Mouse (Mus musculus) neural tube, embryonic 13.5 days (tissue): Measurements from ENCODE around the gene 6720489N17Rik. TPM values are rescaled to one million over a fixed set of nuclear protein-coding genes. Genes with fewer than 3 reads are reported as not detected.
"Not testable (repeated sequence)": the region's sequence is repeated elsewhere in the genome, so short reads cannot be mapped to it uniquely, and the experiment has no call there.

Experiments used
- ATAC-seq: fragments of 200-750 bp; cut with Nextera tagmentation; 2 replicates; pipeline ENCODE4 v1.8.0; 2017; ENCODE audit warnings: low read depth, mild to moderate bottlenecking, moderate TSS enrichment, moderate library complexity
- H3K27ac ChIP-seq: fragments of 300-500 bp; sonication (generic); replicated peaks from 2 replicates; pipeline ENCODE4 v1.5.1; 2015; ENCODE audit warnings: moderate library complexity, mild to moderate bottlenecking, inconsistent platforms
- H3K27me3 ChIP-seq: fragments of 300-500 bp; sonication (generic); 2 replicates; pipeline ENCODE4 v1.6.1; 2015; ENCODE audit warnings: mild to moderate bottlenecking, inconsistent platforms
- H3K36me3 ChIP-seq: fragments of 300-500 bp; sonication (generic); 2 replicates; pipeline ENCODE4 v1.6.1; 2015; ENCODE audit warnings: mild to moderate bottlenecking, inconsistent platforms
- H3K4me1 ChIP-seq: fragments of 300-500 bp; sonication (generic); replicated peaks from 2 replicates; pipeline ENCODE4 v1.6.1; 2015; ENCODE audit warnings: inconsistent platforms
- H3K4me2 ChIP-seq: fragments of 300-500 bp; sonication (generic); 2 replicates; pipeline ENCODE4 v1.6.1; 2015; ENCODE audit warnings: inconsistent platforms, mild to moderate bottlenecking, moderate library complexity
- H3K4me3 ChIP-seq: fragments of 300-500 bp; sonication (generic); 2 replicates; pipeline ENCODE4 v1.5.1; 2015; ENCODE audit warnings: mild to moderate bottlenecking, inconsistent platforms
- H3K9ac ChIP-seq: fragments of 300-500 bp; sonication (generic); 2 replicates; pipeline ENCODE4 v1.6.1; 2015; ENCODE audit warnings: moderate library complexity, mild to moderate bottlenecking, inconsistent platforms
- H3K9me3 ChIP-seq: fragments of 300-500 bp; sonication (generic); 2 replicates; pipeline ENCODE4 v1.6.1; 2016; ENCODE audit warnings: inconsistent platforms
- WGBS: fragments of 180-500 bp; shearing (Covaris S2); methylation state at CpG from one replicate; pipeline ENCODE4 v1.1.7; 2015; 5-methylcytosine and 5-hydroxymethylcytosine counted together
- polyA plus RNA-seq: library from polyadenylated mRNA; unstranded; fragments of >200 nt; fragmentation: Nextera tagmentation; extraction: Ambion mirVana; gene quantifications from 2 replicates; pipeline ENCODE4 v1.2.1, GENCODE M21; 2015

6720489N17Rik gene
- polyA plus RNA-seq = 9.4 and 11.3 TPM in 2 replicates

DNA sequence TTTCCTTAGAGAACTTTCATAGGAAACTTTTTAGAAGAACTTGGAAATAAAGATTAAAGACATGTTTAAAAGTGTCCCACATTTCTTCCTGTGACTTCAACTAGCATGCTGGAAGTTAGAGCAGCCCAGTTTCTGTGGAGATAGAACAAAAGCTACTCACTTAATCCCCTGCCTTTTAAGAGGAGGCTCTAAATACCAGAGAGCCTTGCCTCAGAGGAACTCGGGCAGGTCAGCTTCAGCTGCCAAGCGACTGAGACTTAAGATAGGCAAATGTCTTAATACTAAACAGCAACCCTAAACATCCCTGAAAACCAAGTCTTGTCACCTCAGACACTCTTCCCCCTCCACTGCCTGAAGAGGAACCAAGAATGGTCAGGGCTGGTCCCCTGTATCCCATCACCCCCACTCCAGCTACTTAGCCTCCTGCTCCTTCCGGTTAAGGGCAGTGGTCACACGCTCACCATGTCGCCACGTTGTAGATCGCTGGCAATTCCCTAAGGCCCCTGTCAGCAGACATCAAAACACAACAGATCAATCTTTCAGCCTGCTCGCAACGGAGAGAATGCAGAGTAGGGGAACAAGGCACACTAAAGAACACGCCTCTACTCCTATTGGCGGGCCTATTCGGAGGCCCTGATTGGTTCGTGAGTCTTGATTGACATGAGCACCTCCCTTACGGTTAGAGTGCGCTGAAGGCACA, at the start of gene 6720489N17Rik:
TSS of gene 6720489N17Rik (minus strand) at position 606 of the 700 bp plus-strand sequence.
- H3K36me3 ChIP-seq, H3K27ac ChIP-seq, H3K4me1 ChIP-seq, H3K27me3 ChIP-seq, H3K9me3 ChIP-seq: not testable (repeated sequence)
- ATAC-seq = peak; percentile 100
- Histone ChIP-seq H3K4me3 (peak within 1 kb of the TSS; percentile 51), H3K4me2 (peak within 1 kb of the TSS; percentile 58), H3K9ac (peak within 1 kb of the TSS; percentile 66)
- WGBS = under 1% methylated on average over 15 of the region's 15 CpGs

DNA sequence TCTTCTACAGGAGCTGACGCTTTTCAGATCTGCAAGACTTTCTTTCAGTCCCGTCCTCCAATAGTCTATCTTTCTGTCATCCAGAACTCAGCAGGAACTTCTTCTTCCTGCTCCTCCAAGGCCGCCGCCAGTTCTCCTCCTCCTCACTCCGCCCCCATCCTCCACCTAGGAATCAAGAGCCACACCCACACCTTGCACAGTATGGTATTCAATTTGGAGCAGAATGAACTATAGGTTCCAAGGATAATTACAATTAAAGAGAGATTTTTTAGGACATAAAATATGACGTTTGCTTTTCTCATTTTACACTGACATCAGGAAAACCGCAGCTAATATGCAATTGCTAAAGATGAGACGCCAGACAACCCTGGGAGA, 29.4 kb upstream of the 6720489N17Rik start:
- 22% methylated on average over 8 of the region's 8 CpGs for WGBS
- Histone ChIP-seq H3K4me2 (peak overlapping the region; percentile 56), H3K9ac (peak overlapping the region; percentile 78), H3K27ac (no peak overlapping the region; the same call in 1 of the 2 replicates), H3K36me3 (peaks cover 4% of the 10 kb centered on the region; the same call in 1 of the 2 replicates), H3K9me3 (peaks cover 22% of the 10 kb centered on the region), H3K4me1 (peaks cover 7% of the 10 kb centered on the region), H3K27me3 (no peaks in the 10 kb centered on the region), H3K4me3 (peak overlapping the region; percentile 57)
- ATAC-seq = peak; percentile 92

DNA sequence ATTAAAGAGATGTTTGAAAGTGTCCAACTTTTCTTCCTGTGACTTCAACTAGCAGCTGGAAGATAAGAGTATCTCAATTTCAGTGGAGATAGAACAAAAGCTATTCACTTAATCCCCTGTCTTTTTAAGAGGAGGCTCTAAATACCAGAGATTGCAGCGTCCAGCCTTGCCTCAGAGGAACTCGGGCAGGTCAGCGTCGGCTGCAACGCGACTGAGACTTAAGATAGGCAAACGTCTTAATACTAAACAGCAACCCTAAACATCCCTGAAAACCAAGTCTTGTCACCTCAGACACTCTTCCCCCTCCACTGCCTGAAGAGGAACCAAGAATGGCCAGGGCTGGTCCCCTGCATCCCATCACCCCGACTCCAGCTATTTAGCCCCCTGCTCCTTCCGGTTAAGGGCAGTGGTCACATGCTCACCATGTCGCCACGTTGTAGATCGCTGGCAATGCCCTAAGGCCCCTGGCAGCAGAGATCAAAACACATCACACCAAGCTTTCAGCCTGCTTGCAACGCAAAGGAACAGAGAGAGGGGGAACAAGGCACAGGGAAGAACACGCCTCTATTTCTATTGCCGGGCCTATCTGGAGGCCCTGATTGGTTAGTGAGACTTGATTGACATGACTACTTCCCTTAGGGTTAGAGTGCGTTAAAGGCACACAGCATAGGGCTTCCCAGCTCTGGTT, 28.8 kb upstream of the 6720489N17Rik start:
- H3K4me3 ChIP-seq = peak overlapping the region; percentile 57
- peak overlapping the region; percentile 70 for H3K27ac ChIP-seq
- H3K9me3 ChIP-seq = peaks cover 26% of the 10 kb centered on the region
- 3% methylated on average over 16 of the region's 16 CpGs for WGBS
- H3K4me2 ChIP-seq = peak overlapping the region; percentile 56
- H3K27me3 ChIP-seq, H3K4me1 ChIP-seq, H3K36me3 ChIP-seq: not testable (repeated sequence)
- H3K9ac ChIP-seq = peak overlapping the region; percentile 78
- peak; percentile 100 for ATAC-seq

DNA sequence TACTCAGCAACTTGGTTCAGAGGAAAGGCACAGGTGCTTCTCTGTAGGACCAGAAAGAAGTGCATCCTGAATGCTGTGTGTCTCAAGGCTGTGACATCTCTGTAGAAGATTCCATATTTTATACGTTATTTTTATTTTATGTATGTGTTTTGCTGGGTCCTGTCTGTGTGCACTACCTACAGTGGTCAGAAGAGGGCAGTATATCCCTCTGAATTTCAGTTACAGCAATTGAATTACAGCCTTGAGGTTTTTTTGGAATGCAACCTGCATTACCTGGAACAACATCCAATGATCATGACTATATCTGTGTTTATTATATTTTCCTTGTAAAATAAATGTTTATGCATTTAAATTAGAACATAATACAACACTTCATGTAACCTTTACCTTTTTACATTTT, 3.1 kb upstream of the 6720489N17Rik start:
- not testable (repeated sequence) for H3K9ac ChIP-seq, H3K27ac ChIP-seq, H3K27me3 ChIP-seq, H3K9me3 ChIP-seq, H3K36me3 ChIP-seq, H3K4me1 ChIP-seq, ATAC-seq, H3K4me2 ChIP-seq, H3K4me3 ChIP-seq
- WGBS = 38% methylated on average over 1 of the region's 1 CpGs

DNA sequence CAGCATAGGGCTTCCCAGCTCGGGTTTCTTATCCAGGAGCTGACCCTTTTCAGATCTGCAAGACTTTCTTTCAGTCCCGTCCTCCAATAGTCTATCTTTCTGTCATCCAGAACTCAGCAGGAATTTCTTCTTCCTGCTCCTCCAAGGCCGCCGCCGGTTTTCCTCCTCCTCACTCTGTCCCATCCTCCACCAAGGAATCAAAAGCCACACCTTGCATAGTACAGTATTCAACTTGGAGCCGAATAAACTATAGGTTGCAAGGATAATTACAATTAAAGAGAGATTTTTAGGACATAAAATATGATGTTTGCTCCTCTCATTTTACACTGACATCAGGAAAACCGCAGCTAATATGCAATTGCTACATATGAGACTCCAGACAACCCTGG, 289 bp upstream of the 6720489N17Rik start:
- Histone ChIP-seq H3K4me3 (peak overlapping the region; percentile 51), H3K4me2 (peak overlapping the region; percentile 58), H3K9ac (peak overlapping the region; percentile 66)
- H3K4me1 ChIP-seq, H3K36me3 ChIP-seq, H3K27me3 ChIP-seq, H3K27ac ChIP-seq, H3K9me3 ChIP-seq: not testable (repeated sequence)
- 5% methylated on average over 7 of the region's 7 CpGs for WGBS
- peak; percentile 93 for ATAC-seq

DNA sequence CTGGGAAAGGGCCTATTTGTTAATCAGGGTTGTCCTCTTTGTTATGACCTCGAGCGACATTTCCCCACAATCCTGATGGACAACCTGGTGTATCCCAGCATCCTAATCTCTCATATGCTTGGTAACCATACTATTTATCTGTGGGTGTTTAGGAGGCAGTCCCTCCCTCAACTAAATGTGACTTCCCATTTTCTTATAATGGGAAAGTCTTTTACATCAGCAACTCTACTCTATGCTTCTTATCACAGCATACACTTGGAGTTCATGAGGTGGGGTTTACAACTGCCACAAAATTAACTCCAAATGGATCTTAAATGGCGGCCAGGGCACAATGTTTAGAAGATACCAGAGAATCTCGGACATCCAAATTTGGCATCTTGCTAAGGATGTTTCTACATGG, 6.5 kb downstream of the 6720489N17Rik start:
- not testable (repeated sequence) for H3K4me1 ChIP-seq, H3K27ac ChIP-seq, H3K4me2 ChIP-seq, H3K4me3 ChIP-seq, H3K36me3 ChIP-seq, ATAC-seq, H3K9ac ChIP-seq, H3K9me3 ChIP-seq, H3K27me3 ChIP-seq
- 96% methylated on average over 4 of the region's 4 CpGs for whole genome bisulfite sequencing

DNA sequence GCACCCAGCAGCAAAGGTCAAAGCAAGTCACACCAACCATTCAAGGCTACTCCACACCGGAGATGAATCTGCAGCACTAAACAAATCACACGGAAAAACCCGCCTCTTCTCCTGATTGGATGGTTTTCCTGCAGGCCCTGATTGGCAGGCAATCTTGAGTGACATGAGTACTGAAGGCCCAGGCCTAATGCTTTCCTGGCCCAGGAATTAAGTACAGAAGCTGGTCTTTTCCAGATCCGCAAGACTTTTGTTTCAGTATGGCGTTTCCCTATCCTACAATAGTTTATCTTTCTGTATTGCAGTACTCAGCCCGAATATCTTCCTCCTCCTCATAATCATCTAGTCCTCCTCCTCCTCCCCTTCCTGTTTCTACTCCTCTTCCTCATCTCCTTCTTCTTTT, 52.9 kb downstream of the 6720489N17Rik start, which contains the start of gene Zfp934:
TSS of gene Zfp934 (minus strand) at position 101 of the 400 bp plus-strand sequence.
- not testable (repeated sequence) for H3K27me3 ChIP-seq, H3K36me3 ChIP-seq, H3K4me1 ChIP-seq, H3K4me3 ChIP-seq, H3K9me3 ChIP-seq, H3K27ac ChIP-seq, H3K9ac ChIP-seq, ATAC-seq, H3K4me2 ChIP-seq
- WGBS = 87% methylated on average over 5 of the region's 6 CpGs

DNA sequence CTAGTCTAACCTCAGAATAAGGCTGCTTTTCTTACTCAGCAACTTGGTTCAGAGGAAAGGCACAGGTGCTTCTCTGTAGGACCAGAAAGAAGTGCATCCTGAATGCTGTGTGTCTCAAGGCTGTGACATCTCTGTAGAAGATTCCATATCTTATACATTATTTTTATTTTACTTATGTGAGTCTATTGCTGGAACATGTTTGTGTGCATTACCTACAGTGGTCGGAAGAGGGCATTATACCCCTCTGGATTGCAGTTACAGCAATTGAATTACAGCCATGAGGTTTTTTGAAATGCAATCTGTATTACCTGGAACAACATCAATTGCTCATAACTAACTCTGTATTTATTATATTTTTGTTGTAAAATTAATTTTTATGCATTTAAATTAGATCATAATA, 62.3 kb downstream of the 6720489N17Rik start:
- 23% methylated on average over 1 of the region's 1 CpGs for WGBS
- ATAC-seq = not testable (repeated sequence)

DNA sequence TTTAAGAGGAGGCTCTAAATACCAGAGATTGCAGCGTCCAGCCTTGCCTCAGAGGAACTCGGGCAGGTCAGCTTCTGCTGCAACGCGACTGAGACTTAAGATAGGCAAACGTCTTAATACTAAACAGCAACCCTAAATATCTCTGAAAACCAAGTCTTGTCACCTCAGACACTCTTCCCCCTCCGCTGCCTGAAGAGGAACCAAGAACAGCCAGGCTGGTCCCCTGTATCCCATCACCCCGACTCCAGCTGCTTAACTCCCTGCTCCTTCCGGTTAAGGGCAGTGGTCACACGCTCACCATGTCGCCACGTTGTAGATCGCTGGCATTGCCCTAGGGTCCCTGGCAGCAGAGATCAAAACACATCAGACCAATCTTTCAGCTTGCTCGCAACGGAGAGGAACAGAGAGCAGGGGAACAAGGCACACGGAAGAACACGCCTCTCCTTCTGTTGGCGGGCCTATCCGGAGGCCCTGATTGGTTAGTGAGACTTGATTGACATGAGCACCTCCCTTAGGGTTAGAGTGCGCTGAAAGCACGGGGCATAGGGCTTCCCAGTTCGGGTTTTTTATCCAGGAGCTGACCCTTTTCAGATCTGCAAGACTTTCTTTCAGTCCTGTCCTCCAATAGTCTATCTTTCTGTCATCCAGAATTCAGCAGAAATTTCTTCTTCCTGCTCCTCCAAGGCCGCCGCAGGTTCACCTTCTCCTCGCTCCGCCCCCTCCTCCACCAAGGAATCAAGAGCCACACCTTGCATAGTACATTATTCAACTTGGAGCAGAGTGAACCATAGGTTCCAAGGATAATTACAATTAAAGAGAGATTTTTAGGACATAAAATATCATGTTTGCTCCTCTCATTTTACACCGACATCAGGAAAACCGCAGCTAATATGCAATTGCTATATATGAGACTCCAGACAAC, 65.5 kb downstream of the 6720489N17Rik start, which contains the start of gene Zfp935:
TSS of gene Zfp935 (minus strand) at position 323 of the 922 bp plus-strand sequence.
- H3K4me1 ChIP-seq, H3K27me3 ChIP-seq, H3K27ac ChIP-seq, ATAC-seq: not testable (repeated sequence)
- Histone ChIP-seq H3K4me2 (peak within 1 kb of the TSS; percentile 50), H3K4me3 (peak within 1 kb of the TSS; percentile 47), H3K36me3 (peaks cover 19% of the 10 kb centered on the region), H3K9ac (peak within 1 kb of the TSS; percentile 74), H3K9me3 (peaks cover 19% of the 10 kb centered on the region)
- 3% methylated on average over 27 of the region's 27 CpGs for WGBS

More for the DNA sequence above, 62.3 kb downstream of the 6720489N17Rik start:
- H3K27me3 ChIP-seq, H3K36me3 ChIP-seq, H3K27ac ChIP-seq, H3K9me3 ChIP-seq, H3K4me1 ChIP-seq, H3K9ac ChIP-seq, H3K4me2 ChIP-seq, H3K4me3 ChIP-seq: not testable (repeated sequence)
